Mouse (Mus musculus) stomach, embryonic 14.5 days (tissue): ENCODE results near the gene Lyzl4. TPM values are rescaled to one million over a fixed set of nuclear protein-coding genes. Genes with fewer than 3 reads are reported as not detected.
"Not testable (repeated sequence)": the region's sequence is repeated elsewhere in the genome, so short reads cannot be mapped to it uniquely, and the experiment has no call there.

Experiments
- ATAC-seq: fragments of 200-750 bp; cut with Nextera tagmentation; 2 replicates; pipeline ENCODE4 v1.8.0; 2017; ENCODE audit warnings: low read depth, moderate TSS enrichment; ENCODE audit not compliant: insufficient number of reproducible peaks, insufficient read depth, low FRiP score
- H3K27ac ChIP-seq: fragments of 300-500 bp; sonication (generic); 2 replicates; pipeline ENCODE4 v1.5.1; 2014; ENCODE audit warnings: mild to moderate bottlenecking, low read length, moderate library complexity, mixed read lengths
- H3K27me3 ChIP-seq: fragments of 300-500 bp; sonication (generic); 2 replicates; pipeline ENCODE4 v1.6.1; 2014; ENCODE audit warnings: low read length, control low read depth, mixed read lengths; ENCODE audit not compliant: control insufficient read depth, insufficient read depth
- H3K36me3 ChIP-seq: fragments of 300-500 bp; sonication (generic); 2 replicates; pipeline ENCODE4 v1.6.1; 2014; ENCODE audit warnings: mild to moderate bottlenecking, control low read depth, low read length, moderate library complexity, mixed read lengths; ENCODE audit not compliant: control insufficient read depth, insufficient read depth
- H3K4me1 ChIP-seq: fragments of 300-500 bp; sonication (generic); 2 replicates; pipeline ENCODE4 v1.6.1; 2014; ENCODE audit warnings: low read length, control low read depth, mixed read lengths; ENCODE audit not compliant: control insufficient read depth, insufficient read depth
- H3K4me2 ChIP-seq: fragments of 300-500 bp; sonication (generic); replicated peaks from 2 replicates; pipeline ENCODE4 v1.6.1; 2014; ENCODE audit warnings: low read depth, low read length, control low read depth
- H3K4me3 ChIP-seq: fragments of 300-500 bp; sonication (generic); 2 replicates; pipeline ENCODE4 v1.5.1; 2014; ENCODE audit warnings: low read depth, low read length, control low read depth
- H3K9ac ChIP-seq: fragments of 300-500 bp; sonication (generic); replicated peaks from 2 replicates; pipeline ENCODE4 v1.6.1; 2014; ENCODE audit warnings: low read depth, mild to moderate bottlenecking, control low read depth, low read length, moderate library complexity, mixed read lengths
- H3K9me3 ChIP-seq: fragments of 300-500 bp; sonication (generic); 2 replicates; pipeline ENCODE4 v1.6.1; 2016; ENCODE audit warnings: low read depth, low read length, control low read depth; ENCODE audit not compliant: control insufficient read depth
- WGBS: fragments of 180-500 bp; shearing (Covaris S2); extraction: QIAGEN DNeasy Blood & Tissue Kit; methylation state at CpG from one replicate; pipeline ENCODE4 v1.1.7; 2014; 5-methylcytosine and 5-hydroxymethylcytosine counted together
- polyA plus RNA-seq: library from polyadenylated mRNA; unstranded; fragments of >200 nt; fragmentation: Nextera tagmentation; extraction: Ambion mirVana; gene quantifications from 2 replicates; pipeline ENCODE4 v1.2.1, GENCODE M21; 2014

Gene Lyzl4
- polyA plus RNA-seq, 1 experiment from 2014 or later = 0.55 TPM

DNA sequence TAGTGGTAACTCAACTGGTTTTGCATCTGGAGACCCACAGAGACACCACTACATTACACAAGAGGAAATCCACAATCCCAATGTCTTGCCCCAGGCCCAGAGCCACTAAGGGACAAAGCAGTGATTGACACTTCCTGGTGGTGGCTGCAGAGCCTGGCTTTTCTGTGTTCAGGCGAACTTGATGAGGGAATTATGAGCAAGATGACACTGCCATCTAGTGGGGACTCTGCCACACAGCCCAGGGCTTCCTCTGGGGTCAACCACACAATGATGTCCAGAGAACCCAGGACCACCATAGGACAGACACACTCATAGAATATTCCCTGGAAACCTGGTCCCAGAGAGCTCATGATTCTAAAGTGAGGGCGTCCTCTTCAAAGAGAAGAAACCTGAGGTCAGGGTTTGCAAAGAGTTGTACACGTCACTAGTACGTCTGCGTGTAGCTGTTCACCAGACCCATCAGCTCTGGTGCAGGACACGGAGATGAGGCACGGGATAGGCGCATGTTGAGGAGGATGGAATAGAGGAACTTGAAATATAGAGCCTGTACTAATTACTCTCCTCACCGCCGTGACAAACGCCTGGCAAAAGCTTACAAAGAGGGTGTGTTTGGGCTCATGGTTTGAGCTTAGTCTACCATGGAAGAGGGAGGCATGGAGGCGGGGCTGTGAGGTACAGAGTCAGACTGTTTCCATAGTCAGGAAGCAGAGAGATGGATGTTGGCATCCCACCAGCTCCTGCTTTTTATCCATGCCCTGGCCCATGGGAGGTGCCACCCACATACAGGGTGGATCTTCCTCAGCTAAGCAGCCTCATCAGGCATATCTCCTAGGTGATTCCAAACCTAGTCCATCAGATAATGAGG is 36.2 kb downstream of the Lyzl4 start:
- WGBS = 58% methylated on average over 12 of the region's 12 CpGs
- Histone ChIP-seq H3K9me3 (no peaks in the 10 kb centered on the region), H3K36me3 (no peaks in the 10 kb centered on the region), H3K4me2 (no peak overlapping the region), H3K4me3 (no peak overlapping the region), H3K4me1 (0 out of 2 replicates have a peak, but pooled peaks cover 4% of the 10 kb centered on the region), H3K27ac (no peak overlapping the region), H3K27me3 (no peaks in the 10 kb centered on the region), H3K9ac (no peak overlapping the region)
- ATAC-seq = peak; percentile 57; the same call in 1 of the 2 replicates

GRCm38 (mm10) chr9:121602381-121602780 is 39.5 kb downstream of the Lyzl4 start:
- Histone ChIP-seq H3K27me3 (no peaks in the 10 kb centered on the region), H3K9me3 (no peaks in the 10 kb centered on the region), H3K4me3 (no peak overlapping the region), H3K36me3 (no peaks in the 10 kb centered on the region), H3K4me1 (0 out of 2 replicates have a peak, but pooled peaks cover 4% of the 10 kb centered on the region), H3K27ac (no peak overlapping the region), H3K4me2 (no peak overlapping the region), H3K9ac (no peak overlapping the region)
- WGBS = 61% methylated on average over 2 of the region's 2 CpGs
- no peak for ATAC-seq

GRCm38 (mm10) chr9:121600861-121601427 is 41.0 kb downstream of the Lyzl4 start:
- Histone ChIP-seq H3K36me3 (no peaks in the 10 kb centered on the region), H3K4me3 (no peak overlapping the region), H3K4me1 (0 out of 2 replicates have a peak, but pooled peaks cover 4% of the 10 kb centered on the region), H3K27ac (no peak overlapping the region), H3K4me2 (no peak overlapping the region), H3K9me3 (no peaks in the 10 kb centered on the region), H3K27me3 (no peaks in the 10 kb centered on the region), H3K9ac (no peak overlapping the region)
- 30% methylated on average over 6 of the region's 6 CpGs for WGBS
- ATAC-seq = no peak

- Histone ChIP-seq H3K27ac (no peak overlapping the region), H3K9me3 (no peaks in the 10 kb centered on the region), H3K4me3 (no peak overlapping the region), H3K4me1 (0 out of 2 replicates have a peak, but pooled peaks cover 4% of the 10 kb centered on the region), H3K27me3 (no peaks in the 10 kb centered on the region), H3K4me2 (no peak overlapping the region), H3K36me3 (no peaks in the 10 kb centered on the region), H3K9ac (no peak overlapping the region)
- 45% methylated on average over 13 of the region's 13 CpGs for WGBS
- no peak for ATAC-seq
Observed at GRCm38 (mm10) chr9:121600201-121600860, 41.6 kb downstream of the Lyzl4 start.

DNA sequence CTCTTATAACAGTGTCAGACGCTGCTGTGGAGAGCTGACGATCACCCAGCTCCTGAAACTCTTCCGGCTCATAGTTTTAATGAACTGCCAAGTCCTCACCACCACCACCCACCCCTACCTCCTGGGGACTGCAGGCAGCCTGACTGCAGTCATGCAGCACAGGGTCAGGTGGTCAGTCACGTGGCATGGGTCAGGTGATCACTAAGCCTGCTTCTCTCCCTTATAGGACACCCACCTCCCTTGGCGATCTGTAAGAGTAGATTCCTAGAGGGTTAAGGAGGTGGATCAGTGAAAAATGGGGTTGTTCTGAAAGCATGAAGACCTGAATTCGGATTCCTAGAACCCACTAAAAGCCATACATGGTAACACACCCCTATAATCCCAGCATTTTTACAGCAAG is 42.3 kb downstream of the Lyzl4 start:
- no peak overlapping the region for H3K4me2 ChIP-seq
- H3K27me3 ChIP-seq = no peaks in the 10 kb centered on the region
- H3K9me3 ChIP-seq = no peaks in the 10 kb centered on the region
- no peak overlapping the region for H3K4me3 ChIP-seq
- H3K4me1 ChIP-seq = 0 out of 2 replicates have a peak, but pooled peaks cover 4% of the 10 kb centered on the region
- no peak for ATAC-seq
- H3K36me3 ChIP-seq = no peaks in the 10 kb centered on the region
- WGBS = 85% methylated on average over 6 of the region's 6 CpGs
- H3K27ac ChIP-seq = no peak overlapping the region
- no peak overlapping the region for H3K9ac ChIP-seq

DNA sequence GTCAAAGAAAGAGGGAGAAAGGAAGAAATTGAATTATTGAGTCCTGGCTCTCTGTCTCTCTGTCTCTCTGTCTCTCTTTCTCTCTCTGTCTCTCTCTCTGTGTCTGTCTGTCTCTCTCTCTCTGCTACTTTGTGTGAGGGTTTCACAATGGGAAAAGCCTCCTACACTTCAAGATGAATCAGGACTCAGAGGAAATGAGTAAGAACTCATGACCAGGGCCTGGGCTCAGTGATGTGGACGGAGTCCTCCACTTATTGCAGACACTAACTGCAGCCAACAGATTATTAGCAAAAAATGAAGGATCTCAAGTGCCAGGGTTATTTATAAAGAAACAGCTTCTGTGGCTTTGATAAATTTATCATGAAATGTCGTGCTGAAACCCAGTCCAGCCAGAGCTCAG is 43.8 kb downstream of the Lyzl4 start:
- no peak overlapping the region for H3K9ac ChIP-seq
- 64% methylated on average over 2 of the region's 2 CpGs for WGBS
- no peak for ATAC-seq
- no peaks in the 10 kb centered on the region for H3K36me3 ChIP-seq
- H3K27ac ChIP-seq = no peak overlapping the region
- no peak overlapping the region for H3K4me3 ChIP-seq
- H3K9me3 ChIP-seq = no peaks in the 10 kb centered on the region
- no peak overlapping the region for H3K4me2 ChIP-seq
- 0 out of 2 replicates have a peak, but pooled peaks cover 4% of the 10 kb centered on the region for H3K4me1 ChIP-seq
- no peaks in the 10 kb centered on the region for H3K27me3 ChIP-seq

GRCm38 (mm10) chr9:121594771-121595170 is 47.1 kb downstream of the Lyzl4 start:
- H3K9ac ChIP-seq = no peak overlapping the region
- 0 out of 2 replicates have a peak, but pooled peaks cover 2% of the 10 kb centered on the region for H3K4me1 ChIP-seq
- H3K27ac ChIP-seq = no peak overlapping the region
- no peak for ATAC-seq
- no peaks in the 10 kb centered on the region for H3K27me3 ChIP-seq
- no peak overlapping the region for H3K4me3 ChIP-seq
- no peak overlapping the region for H3K4me2 ChIP-seq
- no peaks in the 10 kb centered on the region for H3K36me3 ChIP-seq
- 56% methylated on average over 4 of the region's 4 CpGs for WGBS
- no peaks in the 10 kb centered on the region for H3K9me3 ChIP-seq

DNA sequence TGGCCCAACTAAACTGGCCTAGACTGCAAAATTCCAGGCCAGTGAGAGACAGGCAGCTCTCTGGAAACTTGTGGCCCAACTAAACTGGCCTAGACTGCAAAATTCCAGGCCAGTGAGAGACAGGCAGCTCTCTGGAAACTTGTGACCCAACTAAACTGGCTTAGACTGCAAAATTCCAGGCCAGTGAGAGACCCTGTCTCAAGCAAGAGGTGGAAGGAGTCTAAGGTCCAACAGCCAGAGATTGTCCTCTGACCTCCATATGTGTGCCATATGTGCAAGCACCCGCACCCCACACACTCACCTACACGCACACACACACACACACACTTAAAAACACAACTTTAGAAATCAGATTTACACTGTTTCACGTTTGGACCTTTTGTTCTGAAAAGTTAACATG is 48.1 kb downstream of the Lyzl4 start:
- H3K27me3 ChIP-seq, H3K36me3 ChIP-seq, H3K4me1 ChIP-seq, ATAC-seq, H3K9me3 ChIP-seq, H3K27ac ChIP-seq, H3K4me2 ChIP-seq, H3K4me3 ChIP-seq, H3K9ac ChIP-seq: not testable (repeated sequence)
- 78% methylated on average over 3 of the region's 3 CpGs for WGBS
